27 mouse cellular contexts compared by ENCODE assay signal in the genomic region with DNA sequence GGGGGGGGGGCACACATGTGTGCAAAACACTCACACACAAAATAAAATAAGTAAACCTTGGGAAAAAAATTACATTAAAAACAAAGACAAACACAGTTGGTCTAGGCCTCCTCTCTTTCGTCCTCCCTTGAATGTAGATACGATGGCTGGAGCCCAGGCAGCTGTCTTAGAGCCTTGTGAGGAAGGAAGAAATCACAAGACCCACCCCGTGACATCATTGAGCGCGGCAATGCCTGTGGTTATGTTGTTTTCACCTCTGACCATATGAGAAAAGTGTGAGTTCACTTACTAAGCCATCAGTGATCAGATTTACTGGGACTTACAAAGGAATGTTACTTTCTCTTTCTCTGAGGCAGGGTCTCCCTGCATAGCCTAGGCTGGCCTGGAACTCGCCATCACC.
DNase-seq lines count a peak whose midpoint lies in the region; ATAC-seq and TF ChIP-seq lines count a peak whose summit lies in the region.
"Had no signal": no experiment of that assay in that cellular context is flagged by ENCODE, and none has a peak within 500 bp of the region (broad histone marks: within the 10 kb centered on the region; RNA-seq: fewer than 3 reads in every experiment).

No protein-coding gene starts in this region.

- no peak overlapping the region for H3K27ac ChIP-seq in lung, postnatal 0 days (ENCODE audit: low read length)
- peak overlapping the region; percentile 36; the same call in 1 of the 2 replicates for H3K27ac ChIP-seq in limb, embryonic 10.5 days
- no peak overlapping the region for H3K27ac ChIP-seq in heart, embryonic 10.5 days
- H3K27ac ChIP-seq: embryonic facial prominence, embryonic 10.5 days; embryonic facial prominence, embryonic 13.5 days; forebrain, embryonic 10.5 days; forebrain, embryonic 13.5 days; heart, adult 2 months; hindbrain, embryonic 12.5 days; hindbrain, embryonic 15.5 days had no signal

- WGBS in lung, postnatal 0 days: 88% methylated on average over 6 of the region's 6 CpGs
- WGBS in limb, embryonic 10.5 days: 87% methylated on average over 6 of the region's 6 CpGs
- whole genome bisulfite sequencing in heart, embryonic 10.5 days: 82% methylated on average over 6 of the region's 6 CpGs

- H3K36me3 ChIP-seq in lung, postnatal 0 days (ENCODE audit: insufficient read depth, low read length): no peaks in the 10 kb centered on the region
- H3K36me3 ChIP-seq in limb, embryonic 10.5 days: no peaks in the 10 kb centered on the region
- no peaks in the 10 kb centered on the region for H3K36me3 ChIP-seq in heart, embryonic 10.5 days
- H3K36me3 ChIP-seq: embryonic facial prominence, embryonic 10.5 days; embryonic facial prominence, embryonic 13.5 days; forebrain, embryonic 10.5 days; G1E; hindbrain, embryonic 12.5 days; hindbrain, embryonic 15.5 days had no signal

- no peak for TF ChIP-seq EP300 in lung, postnatal 0 days (IDR thresholded peaks at IDR 0.05)

- peak; percentile 26 for DNase-seq in lung, postnatal 36 days
- DNase-seq in lung, postnatal 0 days (ENCODE audit: low spot score): no peak
- DNase-seq in Muller cell, postnatal 12 days (ENCODE audit: inconsistent ontology term): peak; percentile 29
- no peak for DNase-seq in limb, embryonic 10.5 days (ENCODE audit: low spot score)
- no peak for DNase-seq in cerebellum, postnatal 25 days
- no peak for DNase-seq in ovary, postnatal 36 days (ENCODE audit: low spot score)
- no peak for DNase-seq in heart, embryonic 10.5 days (ENCODE audit: low spot score)
- DNase-seq: adrenal gland, adult 8-10 months; adrenal gland, postnatal 25 days; cerebellum, adult 18-20 months; cerebellum, adult 9-10 months; cerebellum, postnatal 36 days; embryo, embryonic 11 days; heart, adult 2 months had no signal

- no peaks in the 10 kb centered on the region for H3K9me3 ChIP-seq in lung, postnatal 0 days (ENCODE audit: low read length)
- H3K9me3 ChIP-seq in limb, embryonic 10.5 days (replicated peaks): no peaks in the 10 kb centered on the region
- H3K9me3 ChIP-seq in heart, embryonic 10.5 days: no peaks in the 10 kb centered on the region
- H3K9me3 ChIP-seq: embryonic facial prominence, embryonic 10.5 days; embryonic facial prominence, embryonic 13.5 days; forebrain, embryonic 10.5 days; forebrain, embryonic 13.5 days; G1E; hindbrain, embryonic 12.5 days; hindbrain, embryonic 15.5 days had no signal

- no peak for TF ChIP-seq CTCF in lung, postnatal 0 days (IDR thresholded peaks at IDR 0.05)

- H3K4me2 ChIP-seq in lung, postnatal 0 days (replicated peaks; ENCODE audit: low read depth, low read length): no peak overlapping the region
- H3K4me2 ChIP-seq: embryonic facial prominence, embryonic 13.5 days; forebrain, embryonic 13.5 days; heart, embryonic 11.5 days; hindbrain, embryonic 12.5 days; hindbrain, embryonic 15.5 days had no signal

- no peaks in the 10 kb centered on the region for H3K27me3 ChIP-seq in lung, postnatal 0 days (replicated peaks; ENCODE audit: insufficient read depth, low read length)
- no peaks in the 10 kb centered on the region for H3K27me3 ChIP-seq in limb, embryonic 10.5 days (ENCODE audit: low read depth, poor library complexity, severe bottlenecking)
- no peaks in the 10 kb centered on the region for H3K27me3 ChIP-seq in heart, embryonic 10.5 days (ENCODE audit: insufficient read depth, poor library complexity, severe bottlenecking)
- H3K27me3 ChIP-seq: CH12.LX; embryonic facial prominence, embryonic 13.5 days; forebrain, embryonic 13.5 days; hindbrain, embryonic 12.5 days; hindbrain, embryonic 15.5 days had no signal

- no peak overlapping the region for H3K4me3 ChIP-seq in lung, postnatal 0 days (ENCODE audit: low read depth, low read length)
- H3K4me3 ChIP-seq in limb, embryonic 10.5 days: no peak overlapping the region
- H3K4me3 ChIP-seq in heart, embryonic 10.5 days: no peak overlapping the region
- H3K4me3 ChIP-seq: embryonic facial prominence, embryonic 10.5 days; embryonic facial prominence, embryonic 13.5 days; erythroblast, embryonic 14.5 days; forebrain, embryonic 10.5 days; forebrain, embryonic 13.5 days; heart, adult 2 months; hindbrain, embryonic 12.5 days; hindbrain, embryonic 15.5 days had no signal

- no peak for ATAC-seq in lung, postnatal 0 days
- ATAC-seq: activated CD4-positive, CD25-positive, alpha-beta regulatory T cell, adult 4 months; forebrain, embryonic 13.5 days; forebrain, embryonic 16.5 days; intestine, postnatal 0 days had no signal

- no peak overlapping the region for H3K9ac ChIP-seq in lung, postnatal 0 days (replicated peaks; ENCODE audit: low read depth)
- H3K9ac ChIP-seq: embryonic facial prominence, embryonic 13.5 days; forebrain, embryonic 13.5 days; hindbrain, embryonic 12.5 days; hindbrain, embryonic 15.5 days had no signal

- peaks cover 9% of the 10 kb centered on the region; the same call in 1 of the 2 replicates for H3K4me1 ChIP-seq in lung, postnatal 0 days (ENCODE audit: insufficient read depth, low read depth, low read length)
- peaks cover 34% of the 10 kb centered on the region for H3K4me1 ChIP-seq in limb, embryonic 10.5 days
- H3K4me1 ChIP-seq in heart, embryonic 10.5 days: peaks cover 42% of the 10 kb centered on the region

Comparison
In these comparisons a context has a peak if more than half of its experiments do, and no peak if none do; other contexts are left out.
1. DNase-seq: peak in lung, postnatal 36 days (single experiment) and Muller cell, postnatal 12 days (single experiment); none in lung, postnatal 0 days (single experiment), limb, embryonic 10.5 days (single experiment), cerebellum, postnatal 25 days (0 of 2), ovary, postnatal 36 days (single experiment) and heart, embryonic 10.5 days (single experiment).